Mouse (Mus musculus) embryo, embryonic 9.5 days (tissue): ENCODE measurements around the gene Samd4b.
A peak's percentile ranks its signal among the peaks of the same experiment; 100 is the strongest.

Source experiments
- DNase-seq: peaks from one replicate; pipeline ENCODE4 v3.0.0-alpha.2; 2017; ENCODE audit errors: extremely low spot score

Gene Samd4b

GRCm38 (mm10) chr7:28357984-28358383, 240.0 kb downstream of the Samd4b start:
- no peak for DNase-seq

- peak; percentile 68 for DNase-seq
Observed at GRCm38 (mm10) chr7:28356981-28357380, 241.0 kb downstream of the Samd4b start.

DNA sequence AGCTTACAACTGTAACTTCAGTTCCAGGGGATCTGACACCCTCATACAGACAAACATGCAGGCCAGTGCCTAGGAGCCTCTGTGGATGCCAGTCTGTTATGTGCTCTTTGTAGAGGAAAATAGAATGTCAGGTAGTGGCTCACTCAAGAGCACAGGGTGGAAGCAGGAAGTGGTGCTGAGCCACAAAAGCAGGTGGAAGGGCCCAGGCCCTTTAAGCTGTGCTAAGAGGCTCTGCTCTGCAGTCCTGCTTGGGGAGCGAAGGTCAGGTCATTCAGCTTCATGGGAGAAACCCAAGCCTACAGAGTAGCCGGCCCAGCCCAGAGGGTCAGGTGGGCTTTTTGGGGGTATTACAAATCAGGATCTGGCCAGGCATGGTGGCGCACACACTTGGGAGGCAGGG, 242.7 kb downstream of the Samd4b start:
- DNase-seq: no peak

- DNase-seq: no peak
Observed at GRCm38 (mm10) chr7:28354596-28354995, 243.3 kb downstream of the Samd4b start.

DNA sequence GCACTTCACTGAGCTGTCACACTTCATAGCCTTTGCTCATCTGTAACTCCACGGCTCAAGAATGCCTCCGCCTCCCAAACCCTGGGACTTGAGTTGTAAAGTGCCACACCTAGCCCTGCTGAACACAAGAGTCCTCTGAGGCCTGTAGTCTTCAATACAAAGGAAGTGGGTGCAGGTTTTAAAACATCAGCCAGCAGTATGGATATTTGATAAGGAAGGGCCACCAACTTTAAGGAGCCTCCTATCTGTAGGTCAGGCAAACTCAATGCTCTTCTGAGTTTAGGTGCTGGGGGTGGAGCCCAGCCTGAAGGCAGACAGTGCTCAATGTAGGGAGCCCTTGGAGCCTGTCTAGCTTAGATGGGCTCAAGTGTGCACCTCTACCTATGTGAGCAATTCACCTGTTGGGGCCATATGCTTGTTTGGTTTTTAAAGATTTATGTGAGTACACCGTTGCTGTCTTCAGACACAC, 243.8 kb downstream of the Samd4b start:
- no peak for DNase-seq

GRCm38 (mm10) chr7:28353267-28353666, 244.7 kb downstream of the Samd4b start:
- DNase-seq: no peak

DNA sequence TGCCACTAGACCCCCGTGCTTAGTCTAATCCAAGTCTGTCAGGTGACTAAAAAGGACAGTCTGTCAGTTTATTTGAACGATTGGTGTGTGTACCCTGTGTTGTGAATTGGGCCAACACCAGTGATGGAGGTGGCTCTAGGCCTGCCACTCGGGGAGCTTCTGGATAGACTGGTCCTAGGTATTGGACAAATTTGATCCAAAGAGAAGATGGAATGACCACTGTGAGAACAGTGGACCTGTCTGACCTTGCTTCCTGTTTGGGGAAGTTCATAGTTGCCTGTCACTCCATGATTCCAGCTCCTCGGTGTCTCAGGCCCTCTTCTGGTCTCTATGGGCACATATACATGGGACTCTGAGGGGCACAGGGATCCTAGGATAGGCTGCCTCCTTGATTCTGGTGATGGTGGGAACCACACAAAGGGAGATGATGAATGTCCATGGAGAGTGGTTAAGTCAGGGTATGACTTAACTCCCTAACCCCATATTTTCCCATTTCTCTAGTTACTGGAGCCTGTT, 246.2 kb downstream of the Samd4b start:
- DNase-seq: no peak

DNA sequence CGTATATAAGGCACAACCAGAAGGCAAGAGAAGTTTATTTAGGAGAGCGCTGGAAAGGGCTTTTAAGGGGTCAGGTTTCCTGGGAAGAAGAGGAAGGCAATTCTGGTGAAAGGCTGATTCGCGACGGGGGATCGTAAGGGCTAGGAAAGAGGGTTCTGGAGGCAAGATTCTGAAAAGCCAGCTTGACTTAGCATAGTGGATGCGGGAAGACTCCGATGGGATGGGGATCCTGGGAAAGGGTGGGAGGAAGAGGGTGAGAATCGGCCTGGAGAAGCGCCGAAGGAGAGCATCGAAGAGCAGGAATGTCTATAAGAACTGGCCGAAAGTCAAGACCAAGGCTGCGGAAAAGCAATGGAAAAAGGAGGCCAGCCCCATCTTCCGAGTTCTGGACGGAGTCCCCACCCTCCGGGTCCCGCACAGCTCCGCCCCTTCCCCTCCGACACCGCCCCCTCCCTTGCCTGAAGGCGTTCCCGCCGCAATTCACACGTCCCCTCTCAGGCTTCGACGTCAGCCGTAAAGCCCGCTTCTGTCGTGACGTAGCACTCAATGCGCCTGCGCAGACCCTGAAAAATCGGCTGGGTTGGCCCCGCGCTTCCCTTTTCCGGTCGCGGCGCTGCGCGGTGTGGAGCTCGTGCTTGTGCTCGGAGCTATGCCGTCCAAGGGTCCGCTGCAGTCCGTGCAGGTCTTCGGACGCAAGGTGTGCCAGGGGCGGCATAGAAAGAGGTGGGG, 247.6 kb downstream of the Samd4b start, which contains the start of gene Rps16:
Rps16 (plus strand) TSS at position 498 of the 729 bp plus-strand sequence.
- peak; percentile 98 for DNase-seq
